Mouse (Mus musculus): ENCODE measurements at regions not wholly inside any gene's neighbourhood (a gene's known extent, or its start where the extent isn't known, plus 50 kb on each side); places are given as distances from the start of the nearest gene placed in this dataset.

DNA sequence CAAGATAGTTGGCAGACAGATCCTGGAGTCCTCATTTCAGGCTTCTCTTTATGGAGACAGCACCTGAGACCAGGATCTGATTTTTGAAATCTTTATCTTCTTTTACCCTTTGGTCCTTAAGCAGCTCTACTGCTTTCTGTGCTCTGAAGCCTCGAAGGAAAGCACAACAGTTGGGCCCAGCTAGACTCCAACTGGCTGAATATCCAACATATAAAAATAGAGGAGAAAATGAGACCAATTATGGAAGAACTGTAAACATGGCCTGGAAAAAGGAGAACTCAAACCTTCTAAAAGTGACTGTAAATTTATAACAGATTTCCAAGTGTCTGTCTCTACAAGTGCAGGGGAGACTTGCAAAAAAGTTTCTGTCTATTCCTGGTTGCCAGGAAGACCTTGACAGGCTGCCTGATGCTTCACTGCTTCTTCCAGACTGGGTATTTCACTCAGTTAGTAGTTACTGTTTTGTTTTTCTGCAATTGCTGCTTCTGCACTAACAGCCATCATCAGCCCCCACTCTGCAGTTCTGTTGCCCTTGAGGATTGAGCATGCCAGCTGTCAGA is 872.6 kb upstream of the Cobl start:
- DNase-seq = peak; percentile 8

DNA sequence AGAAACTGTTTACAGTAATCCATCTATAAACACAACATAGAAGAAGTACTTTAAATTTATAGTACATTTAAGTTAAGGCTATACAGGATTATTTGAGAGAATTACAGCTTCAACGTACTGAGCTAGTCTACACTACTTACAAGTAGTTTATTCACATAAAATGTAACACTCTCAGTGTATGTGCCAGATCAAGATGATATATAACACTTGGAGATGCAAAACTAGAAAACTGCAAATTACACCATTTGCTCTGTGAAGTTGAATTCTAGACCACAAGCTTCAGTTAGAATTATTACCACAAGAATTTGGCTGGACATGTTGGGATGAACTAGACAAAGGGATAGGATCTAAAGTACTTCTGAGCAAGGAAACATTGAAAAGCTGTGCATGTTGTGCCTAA is 831.7 kb upstream of the Cobl start:
- DNase-seq = no peak
